Mouse (Mus musculus) G1E (cell line): Measurements from ENCODE around the gene B4gat1.

Experiments used
- CTCF ChIP-seq: IDR thresholded peaks from 2 replicates; pipeline ENCODE4 v1.5.1; 2012; ENCODE audit warnings: low read depth, low read length, inconsistent platforms, mixed read lengths
- GATA1 ChIP-seq: IDR thresholded peaks from 2 replicates; pipeline ENCODE4 v1.6.1; 2012; ENCODE audit warnings: borderline replicate concordance, low read length, inconsistent platforms, mixed read lengths
- TAL1 ChIP-seq: conservative IDR thresholded peaks from 2 replicates; pipeline ENCODE4 v1.6.1; 2012; ENCODE audit warnings: low read depth, low read length, inconsistent platforms, mixed read lengths

- no peak for TF ChIP-seq CTCF
- TF ChIP-seq GATA1, result no peak
- no peak for TF ChIP-seq TAL1
These were observed 47.9 kb upstream of the B4gat1 start for GRCm38 (mm10) chr19:4990716-4991115.
